Mouse (Mus musculus): ENCODE measurements around the gene Cisd2. TPM values are rescaled to one million over a fixed set of nuclear protein-coding genes. Genes with fewer than 3 reads are reported as not detected.

Gene Cisd2
- polyA plus RNA-seq (2012; rRNA removed; ENCODE audit: low replicate concordance), result 29.1 and 45.0 TPM in 2 replicates

DNA sequence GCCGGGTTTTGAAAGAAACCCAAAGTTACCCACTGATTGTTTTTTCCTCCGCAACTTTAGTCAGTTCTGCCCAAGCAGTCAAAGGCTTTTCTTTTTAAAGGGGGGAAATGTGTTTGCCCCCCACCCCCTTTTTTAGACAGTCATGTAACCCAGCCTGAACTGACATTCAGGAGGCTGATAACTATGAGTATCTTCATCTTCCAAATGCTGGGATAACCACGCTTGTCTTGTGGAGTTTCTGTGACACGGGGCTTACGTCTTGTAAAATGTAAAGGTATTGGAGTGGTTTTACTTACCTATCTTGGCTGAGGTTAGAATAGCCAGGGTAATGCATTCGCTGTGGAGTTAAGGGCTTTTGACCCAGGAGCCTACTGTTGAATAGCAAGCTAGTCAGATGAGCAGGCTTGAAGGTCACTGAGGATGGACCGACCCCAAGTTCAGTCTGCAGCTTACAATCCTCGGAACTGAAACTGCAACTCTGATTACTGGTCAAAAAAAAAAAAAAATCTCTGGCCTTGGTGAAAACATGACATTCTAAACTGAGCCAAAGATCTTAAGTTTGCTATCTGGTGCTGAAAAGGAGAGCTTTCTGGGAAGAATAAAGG is at the start of gene Cisd2:
Cisd2 (minus strand) TSS at position 318 of the 605 bp plus-strand sequence.

DNA sequence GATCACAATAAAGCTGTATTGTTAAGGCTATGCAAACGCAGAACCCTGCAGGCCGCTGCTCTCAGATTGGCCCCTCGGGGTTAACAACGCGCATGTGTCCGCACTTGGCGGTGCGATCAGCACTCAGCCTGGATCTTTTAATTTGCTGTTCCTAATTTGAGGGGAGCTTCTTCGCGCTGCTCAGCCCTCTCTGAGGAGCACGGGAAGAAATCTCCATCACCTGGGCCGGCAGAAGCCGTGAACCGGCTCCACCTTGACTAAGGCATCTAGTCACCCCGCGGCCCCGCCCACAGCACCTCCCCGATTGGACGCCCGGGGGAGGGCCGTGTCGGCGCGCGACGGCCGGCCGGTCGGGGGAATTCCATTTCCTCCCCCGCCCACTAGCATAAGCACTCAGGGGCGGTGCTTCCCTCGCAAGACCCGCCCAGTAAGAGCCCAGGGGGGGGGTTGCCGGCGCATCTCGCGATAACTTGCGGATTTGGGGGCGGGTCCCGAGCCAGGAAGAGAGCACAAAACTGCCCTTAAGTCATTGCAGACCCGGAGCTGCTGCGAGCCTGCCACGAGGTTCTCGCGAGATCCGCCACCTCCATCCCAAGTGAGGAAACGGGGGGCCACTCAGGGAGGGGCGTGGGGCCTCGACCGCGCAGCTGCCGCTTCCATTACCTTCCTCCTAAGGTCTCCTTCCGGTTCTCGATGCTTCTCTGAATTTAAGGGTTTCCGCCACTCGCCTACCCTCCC is 14.2 kb upstream of the Cisd2 start, which contains the start of gene Ube2d3:
Ube2d3 (plus strand) TSS at position 392 of the 738 bp plus-strand sequence.

Other genes with a start within 250 kb of the Cisd2 start
- 0.21 and 0.95 TPM in 2 replicates for gene Cenpe, start 211.4 kb downstream of the Cisd2 start, polyA plus RNA-seq (2012; rRNA removed; ENCODE audit: low replicate concordance)
- gene Bdh2, start 142.7 kb downstream of the Cisd2 start, polyA plus RNA-seq (2012; rRNA removed; ENCODE audit: low replicate concordance), result 0.43 and 0.50 TPM in 2 replicates
- gene Slc9b2, start 116.2 kb downstream of the Cisd2 start, polyA plus RNA-seq (2012; rRNA removed; ENCODE audit: low replicate concordance), result 0.12 TPM in 1 of 2 replicates, not detected in the other
- gene Slc9b1, start 75.9 kb downstream of the Cisd2 start, polyA plus RNA-seq (2012; rRNA removed; ENCODE audit: low replicate concordance), result not detected in 2 replicates
- 201 and 222 TPM in 2 replicates for gene Ube2d3, start 14.2 kb upstream of the Cisd2 start, polyA plus RNA-seq (2012; rRNA removed; ENCODE audit: low replicate concordance)
- gene Manba, start 61.7 kb upstream of the Cisd2 start, polyA plus RNA-seq (2012; rRNA removed; ENCODE audit: low replicate concordance), result 2.0 and 4.4 TPM in 2 replicates